Mouse (Mus musculus) forebrain, embryonic 14.5 days (tissue): ENCODE data around the gene Pdcd1lg2. TPM values are rescaled to one million over a fixed set of nuclear protein-coding genes. Genes with fewer than 3 reads are reported as not detected.
A peak's percentile ranks its signal among the peaks of the same experiment; 100 is the strongest.

Source experiments
- ATAC-seq: fragments of 200-750 bp; cut with Nextera tagmentation; 2 replicates; pipeline ENCODE4 v1.8.0; 2017; ENCODE audit warnings: mild to moderate bottlenecking, moderate library complexity
- DNase-seq: peaks from one replicate; pipeline ENCODE4 v3.0.0-alpha.2; 2015; ENCODE audit warnings: low spot score
- H3K27ac ChIP-seq: fragments of 300-500 bp; sonication (generic); 2 replicates; pipeline ENCODE4 v1.5.1; 2014; ENCODE audit warnings: low read depth, mild to moderate bottlenecking, control low read depth, low read length, moderate library complexity
- H3K27me3 ChIP-seq: fragments of 300-500 bp; sonication (generic); replicated peaks from 2 replicates; pipeline ENCODE4 v1.6.1; 2014; ENCODE audit warnings: low read length, control low read depth, mixed read lengths; ENCODE audit not compliant: control insufficient read depth, insufficient read depth
- H3K36me3 ChIP-seq: fragments of 300-500 bp; sonication (generic); 2 replicates; pipeline ENCODE4 v1.6.1; 2014; ENCODE audit warnings: low read length, control low read depth; ENCODE audit not compliant: control insufficient read depth, insufficient read depth
- H3K4me1 ChIP-seq: fragments of 300-500 bp; sonication (generic); 2 replicates; pipeline ENCODE4 v1.6.1; 2014; ENCODE audit warnings: antibody characterized with exemption, low read length, control low read depth; ENCODE audit not compliant: control insufficient read depth, insufficient read depth
- H3K4me2 ChIP-seq: fragments of 300-500 bp; sonication (generic); 2 replicates; pipeline ENCODE4 v1.6.1; 2014; ENCODE audit warnings: mild to moderate bottlenecking, control low read depth, low read length
- H3K4me3 ChIP-seq: fragments of 300-500 bp; sonication (generic); 2 replicates; pipeline ENCODE4 v1.5.1; 2014; ENCODE audit warnings: low read depth, low read length, control low read depth
- H3K9ac ChIP-seq: fragments of 300-500 bp; sonication (generic); 2 replicates; pipeline ENCODE4 v1.6.1; 2014; ENCODE audit warnings: mild to moderate bottlenecking, low read length, control low read depth, moderate library complexity
- H3K9me3 ChIP-seq: fragments of 300-500 bp; sonication (generic); replicated peaks from 2 replicates; pipeline ENCODE4 v1.6.1; 2016; ENCODE audit warnings: low read length, control low read depth, mixed read lengths; ENCODE audit not compliant: control insufficient read depth
- WGBS: fragments of 180-500 bp; shearing (Covaris S2); extraction: QIAGEN DNeasy Blood & Tissue Kit; methylation state at CpG from one replicate; pipeline ENCODE4 v1.1.7; 2014; 5-methylcytosine and 5-hydroxymethylcytosine counted together
- polyA plus RNA-seq: library from polyadenylated mRNA; unstranded; fragments of >200 nt; fragmentation: Nextera tagmentation; extraction: Ambion mirVana; gene quantifications from 2 replicates; pipeline ENCODE4 v1.2.1, GENCODE M21; 2014

Gene Pdcd1lg2
- polyA plus RNA-seq, 1 experiment from 2014 or later, result not detected

DNA sequence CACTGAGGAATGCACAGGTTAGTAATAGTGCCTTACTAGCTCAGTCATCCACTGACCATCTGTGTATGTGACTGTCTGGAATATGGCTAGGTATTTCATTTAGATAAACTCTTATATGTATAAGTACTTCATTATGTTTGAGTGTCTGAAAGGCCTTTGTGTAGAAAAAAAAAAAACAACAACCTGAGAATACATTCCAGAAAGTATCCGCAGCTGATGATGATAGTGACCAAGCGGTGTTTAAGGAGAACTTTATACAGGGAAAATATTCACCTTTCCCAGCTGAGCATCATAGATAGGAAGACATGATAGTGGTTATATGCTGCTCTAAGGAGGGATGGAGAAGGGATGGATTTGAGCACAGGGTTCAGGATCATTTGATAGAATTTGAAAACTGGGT is 42.7 kb upstream of the Pdcd1lg2 start:
- Histone ChIP-seq H3K4me1 (no peaks in the 10 kb centered on the region; the same call in 1 of the 2 replicates), H3K4me3 (no peak overlapping the region), H3K27ac (no peak overlapping the region), H3K9ac (no peak overlapping the region), H3K36me3 (no peaks in the 10 kb centered on the region), H3K9me3 (no peaks in the 10 kb centered on the region), H3K27me3 (no peaks in the 10 kb centered on the region), H3K4me2 (no peak overlapping the region)
- no peak for DNase-seq
- no peak for ATAC-seq
- WGBS, result 80% methylated on average over 2 of the region's 2 CpGs

DNA sequence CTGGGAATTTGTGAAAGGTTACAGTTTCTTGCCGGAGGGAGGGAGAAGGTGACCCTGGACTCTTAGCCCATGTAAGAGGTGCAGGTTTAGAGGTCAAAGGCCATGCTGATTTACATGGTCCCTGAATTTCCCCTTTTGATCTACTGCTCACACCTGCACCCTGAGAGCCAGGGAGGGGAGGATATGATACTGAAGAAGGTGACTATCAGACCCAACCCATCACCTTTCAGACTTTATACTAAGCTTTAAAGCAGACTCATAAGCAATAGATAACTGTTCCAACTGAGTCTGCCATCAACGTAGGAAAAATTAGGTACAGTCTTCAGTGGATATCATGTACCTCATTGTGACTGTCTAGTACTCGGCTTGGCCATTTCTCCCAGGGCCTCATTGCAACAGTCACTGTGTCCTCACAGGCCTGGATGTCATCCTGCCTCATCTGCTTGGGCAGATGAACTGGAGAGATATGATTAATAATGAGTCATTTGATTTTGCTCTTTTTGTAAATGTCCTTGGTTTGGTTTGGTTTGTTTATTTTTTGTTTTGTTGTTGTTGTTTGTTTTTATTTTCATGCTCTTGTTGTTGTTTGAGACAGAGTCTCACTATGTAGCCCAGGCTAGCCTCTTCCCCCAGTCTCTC is 41.9 kb upstream of the Pdcd1lg2 start:
- no peaks in the 10 kb centered on the region for H3K36me3 ChIP-seq
- DNase-seq, result no peak
- no peak for ATAC-seq
- H3K4me3 ChIP-seq, result no peak overlapping the region
- H3K4me1 ChIP-seq, result no peaks in the 10 kb centered on the region; the same call in 1 of the 2 replicates
- no peaks in the 10 kb centered on the region for H3K27me3 ChIP-seq
- no peaks in the 10 kb centered on the region for H3K9me3 ChIP-seq
- H3K27ac ChIP-seq, result no peak overlapping the region
- WGBS, result 86% methylated on average over 3 of the region's 3 CpGs
- no peak overlapping the region for H3K9ac ChIP-seq
- no peak overlapping the region for H3K4me2 ChIP-seq

DNA sequence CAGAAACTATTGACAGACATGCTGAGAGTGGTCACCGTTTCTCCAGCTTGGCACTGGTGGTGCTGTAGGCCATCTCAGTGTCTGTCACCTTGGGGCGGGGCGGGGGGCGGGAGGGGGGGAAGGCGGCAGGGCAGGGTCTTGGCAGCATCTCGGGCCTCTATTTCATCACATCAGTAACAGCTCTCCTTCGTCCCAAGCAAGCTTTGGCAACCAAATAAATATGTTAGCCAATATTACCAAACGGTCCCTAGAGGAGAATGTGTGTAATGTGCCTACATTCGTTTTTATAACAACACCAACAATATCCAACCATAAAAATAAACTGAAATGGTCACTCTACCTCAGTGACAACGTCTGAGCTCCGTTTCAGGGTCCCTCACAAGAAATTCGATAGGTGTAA is 40.6 kb upstream of the Pdcd1lg2 start:
- no peak for DNase-seq
- Histone ChIP-seq H3K4me1 (no peaks in the 10 kb centered on the region; the same call in 1 of the 2 replicates), H3K4me2 (no peak overlapping the region), H3K9me3 (no peaks in the 10 kb centered on the region), H3K4me3 (no peak overlapping the region), H3K27me3 (no peaks in the 10 kb centered on the region), H3K36me3 (no peaks in the 10 kb centered on the region), H3K9ac (no peak overlapping the region), H3K27ac (no peak overlapping the region)
- 76% methylated on average over 12 of the region's 12 CpGs for WGBS
- ATAC-seq, result no peak

- 94% methylated on average over 7 of the region's 7 CpGs for WGBS
- Histone ChIP-seq H3K4me1 (no peaks in the 10 kb centered on the region; the same call in 1 of the 2 replicates), H3K9ac (no peak overlapping the region), H3K4me2 (no peak overlapping the region), H3K36me3 (no peaks in the 10 kb centered on the region), H3K4me3 (no peak overlapping the region), H3K9me3 (no peaks in the 10 kb centered on the region), H3K27ac (no peak overlapping the region), H3K27me3 (no peaks in the 10 kb centered on the region)
- ATAC-seq, result no peak
- DNase-seq, result no peak
Observed at GRCm38 (mm10) chr19:29370545-29371283, 40.0 kb upstream of the Pdcd1lg2 start.

DNA sequence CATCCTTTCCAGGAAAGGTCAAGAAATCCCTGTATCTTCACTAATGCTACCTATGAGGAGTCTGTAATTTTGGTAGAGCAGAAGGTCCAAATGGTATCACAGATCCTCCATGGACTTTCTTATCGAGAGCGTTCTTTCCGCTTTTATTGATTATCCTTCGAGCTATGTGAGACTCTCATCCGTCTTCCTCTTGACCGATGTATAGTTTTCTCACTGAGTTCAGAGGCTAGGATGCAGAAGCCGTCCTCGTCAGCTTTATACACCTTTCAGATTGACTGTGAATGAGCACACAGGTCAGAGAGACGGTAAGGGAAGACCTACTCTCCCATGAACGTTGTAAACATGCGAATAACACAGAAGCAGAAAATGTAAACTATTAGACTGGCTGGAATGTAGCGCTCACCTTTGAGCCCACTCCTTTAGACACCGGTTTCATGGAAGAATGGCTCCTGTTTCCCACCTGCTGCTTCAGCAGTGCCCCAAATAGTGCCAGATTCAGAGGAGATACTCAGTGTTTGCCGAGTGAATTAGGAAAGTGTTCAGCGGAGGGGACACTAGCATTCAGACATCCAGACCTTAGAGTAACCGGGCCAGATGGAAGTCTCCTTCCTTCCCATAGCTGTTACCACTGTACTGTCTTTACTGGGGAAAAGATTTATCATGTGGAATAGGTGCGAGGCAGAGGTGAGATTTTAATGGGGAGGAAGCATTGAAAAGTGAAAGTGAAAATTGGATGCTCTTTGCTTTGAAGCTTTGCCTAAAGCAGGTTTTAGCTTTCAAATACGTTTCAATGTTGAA is 39.2 kb upstream of the Pdcd1lg2 start:
- ATAC-seq, result no peak
- no peak for DNase-seq
- Histone ChIP-seq H3K9me3 (no peaks in the 10 kb centered on the region), H3K27me3 (no peaks in the 10 kb centered on the region), H3K4me1 (no peaks in the 10 kb centered on the region; the same call in 1 of the 2 replicates), H3K36me3 (no peaks in the 10 kb centered on the region), H3K27ac (no peak overlapping the region), H3K4me2 (no peak overlapping the region), H3K9ac (no peak overlapping the region), H3K4me3 (no peak overlapping the region)
- 80% methylated on average over 18 of the region's 18 CpGs for WGBS

- ATAC-seq, result no peak
- no peak overlapping the region for H3K4me2 ChIP-seq
- H3K4me3 ChIP-seq, result no peak overlapping the region
- no peak overlapping the region for H3K9ac ChIP-seq
- peak; percentile 56 for DNase-seq
- WGBS, result 66% methylated on average over 4 of the region's 4 CpGs
- H3K27me3 ChIP-seq, result no peaks in the 10 kb centered on the region
- no peaks in the 10 kb centered on the region; the same call in 1 of the 2 replicates for H3K4me1 ChIP-seq
- no peaks in the 10 kb centered on the region for H3K9me3 ChIP-seq
- no peak overlapping the region for H3K27ac ChIP-seq
- H3K36me3 ChIP-seq, result no peaks in the 10 kb centered on the region
Observed at GRCm38 (mm10) chr19:29372138-29372537, 38.6 kb upstream of the Pdcd1lg2 start.

- H3K9ac ChIP-seq, result no peak overlapping the region
- H3K4me2 ChIP-seq, result no peak overlapping the region
- DNase-seq (no peak), ATAC-seq (no peak)
- H3K36me3 ChIP-seq, result no peaks in the 10 kb centered on the region
- H3K27me3 ChIP-seq, result no peaks in the 10 kb centered on the region
- H3K9me3 ChIP-seq, result no peaks in the 10 kb centered on the region
- H3K4me1 ChIP-seq, result no peaks in the 10 kb centered on the region
- 91% methylated on average over 3 of the region's 3 CpGs for WGBS
- no peak overlapping the region for H3K4me3 ChIP-seq
- no peak overlapping the region for H3K27ac ChIP-seq
Observed at GRCm38 (mm10) chr19:29372621-29373020, 38.1 kb upstream of the Pdcd1lg2 start.

DNA sequence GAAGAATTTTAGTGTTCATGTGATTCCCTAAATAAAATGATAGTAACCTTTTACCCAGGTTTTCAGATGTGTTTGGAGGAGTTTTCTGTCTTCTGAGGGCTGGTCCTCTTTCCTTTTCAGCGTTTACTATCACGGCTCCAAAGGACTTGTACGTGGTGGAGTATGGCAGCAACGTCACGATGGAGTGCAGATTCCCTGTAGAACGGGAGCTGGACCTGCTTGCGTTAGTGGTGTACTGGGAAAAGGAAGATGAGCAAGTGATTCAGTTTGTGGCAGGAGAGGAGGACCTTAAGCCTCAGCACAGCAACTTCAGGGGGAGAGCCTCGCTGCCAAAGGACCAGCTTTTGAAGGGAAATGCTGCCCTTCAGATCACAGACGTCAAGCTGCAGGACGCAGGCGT is 37.3 kb upstream of the Pdcd1lg2 start:
- no peaks in the 10 kb centered on the region for H3K36me3 ChIP-seq
- WGBS, result 48% methylated on average over 11 of the region's 11 CpGs
- H3K4me1 ChIP-seq, result no peaks in the 10 kb centered on the region
- ATAC-seq (no peak), DNase-seq (no peak)
- H3K27ac ChIP-seq, result no peak overlapping the region
- H3K4me3 ChIP-seq, result no peak overlapping the region
- H3K27me3 ChIP-seq, result no peaks in the 10 kb centered on the region
- H3K9ac ChIP-seq, result peak overlapping the region; percentile 46; the same call in 1 of the 2 replicates
- no peaks in the 10 kb centered on the region for H3K9me3 ChIP-seq
- peak overlapping the region; percentile 36 for H3K4me2 ChIP-seq
